Mouse (Mus musculus) brain, embryonic 18.5 days (tissue): ENCODE results near the gene Fem1a.
A peak's percentile ranks its signal among the peaks of the same experiment; 100 is the strongest.
"Not testable (repeated sequence)": the region's sequence is repeated elsewhere in the genome, so short reads cannot be mapped to it uniquely, and the experiment has no call there.

Experiments
- DNase-seq: peaks from one replicate; pipeline ENCODE4 v3.0.0-alpha.2; 2012; ENCODE audit warnings: low read depth, low spot score

Fem1a gene

DNA sequence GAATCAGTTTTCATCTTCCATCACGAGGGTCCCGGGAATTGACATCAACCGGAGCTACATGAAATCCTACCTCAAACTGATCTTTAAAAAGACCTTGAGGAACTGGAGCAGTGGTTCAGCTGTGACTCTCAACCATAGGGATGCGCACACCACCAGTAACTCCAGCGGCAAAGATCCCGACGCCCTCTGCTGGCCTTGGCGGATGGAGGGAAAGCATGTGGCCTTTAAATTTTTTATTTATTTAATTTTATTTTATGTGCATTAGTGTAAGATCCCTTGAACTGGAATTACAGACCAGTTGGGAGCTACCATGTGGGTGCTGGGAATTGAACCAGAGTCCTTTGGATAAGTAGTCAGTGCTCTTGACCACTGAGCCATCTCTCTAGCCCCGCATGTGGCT, 1.2 kb upstream of the Fem1a start:
- DNase-seq, result no peak

DNA sequence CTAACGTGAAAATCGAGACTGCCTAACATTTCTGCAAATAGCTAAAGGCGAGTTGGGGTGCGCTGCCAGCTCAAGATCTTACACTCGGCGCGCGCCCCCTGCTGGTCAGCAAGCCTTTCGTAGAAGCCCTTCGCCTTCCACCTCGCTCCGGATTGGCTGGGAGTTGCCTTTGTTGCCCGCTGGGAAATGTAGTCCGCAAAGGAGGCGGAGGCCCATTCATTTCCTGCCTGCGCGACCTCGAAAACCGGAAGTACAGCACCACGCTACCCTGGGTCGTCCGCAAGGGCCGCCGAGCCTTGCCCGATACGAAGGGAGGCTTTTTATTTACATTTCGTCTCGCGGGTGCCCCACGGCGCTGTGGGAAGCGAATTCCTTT, 759 bp upstream of the Fem1a start:
- DNase-seq, result peak; percentile 98

DNA sequence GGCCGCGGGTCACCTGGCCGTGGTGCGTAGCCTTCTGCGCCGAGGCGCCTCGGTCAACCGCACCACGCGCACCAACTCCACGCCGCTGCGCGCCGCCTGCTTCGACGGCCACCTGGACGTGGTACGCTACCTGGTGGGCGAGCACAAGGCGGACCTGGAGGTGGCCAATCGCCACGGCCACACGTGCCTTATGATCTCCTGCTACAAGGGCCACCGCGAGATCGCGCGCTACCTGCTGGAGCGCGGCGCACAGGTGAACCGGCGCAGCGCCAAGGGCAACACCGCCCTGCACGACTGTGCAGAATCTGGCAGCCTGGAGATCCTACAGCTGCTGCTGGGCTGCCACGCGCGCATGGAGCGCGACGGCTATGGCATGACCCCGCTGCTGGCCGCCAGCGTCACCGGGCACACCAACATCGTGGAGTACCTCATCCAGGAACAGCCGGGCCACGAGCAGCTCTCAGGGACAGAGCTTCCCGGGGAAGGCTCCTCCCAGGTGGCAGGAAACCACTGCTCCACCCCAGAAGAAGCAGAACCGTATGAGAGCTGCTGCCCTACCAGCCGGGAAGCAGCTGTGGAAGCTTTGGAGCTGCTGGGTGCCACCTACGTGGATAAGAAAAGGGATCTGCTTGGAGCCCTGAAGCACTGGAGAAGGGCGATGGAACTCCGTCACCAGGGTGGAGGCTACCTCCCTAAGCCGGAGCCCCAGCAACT, 728 bp downstream of the Fem1a start:
- no peak for DNase-seq

DNA sequence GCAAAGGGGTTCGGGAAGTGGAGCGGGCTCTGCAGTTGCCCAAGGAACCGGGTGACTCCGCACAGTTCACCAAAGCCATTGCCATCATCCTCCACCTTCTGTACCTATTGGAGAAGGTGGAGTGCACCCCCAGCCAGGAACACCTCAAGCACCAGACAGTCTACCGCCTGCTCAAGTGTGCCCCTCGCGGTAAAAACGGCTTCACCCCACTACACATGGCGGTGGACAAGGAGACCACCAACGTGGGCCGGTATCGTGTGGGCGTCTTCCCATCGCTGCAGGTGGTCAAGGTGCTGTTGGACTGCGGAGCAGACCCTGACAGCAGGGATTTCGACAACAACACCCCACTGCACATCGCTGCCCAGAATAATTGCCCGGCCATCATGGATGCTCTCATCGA, 1.7 kb downstream of the Fem1a start:
- not testable (repeated sequence) for DNase-seq

DNA sequence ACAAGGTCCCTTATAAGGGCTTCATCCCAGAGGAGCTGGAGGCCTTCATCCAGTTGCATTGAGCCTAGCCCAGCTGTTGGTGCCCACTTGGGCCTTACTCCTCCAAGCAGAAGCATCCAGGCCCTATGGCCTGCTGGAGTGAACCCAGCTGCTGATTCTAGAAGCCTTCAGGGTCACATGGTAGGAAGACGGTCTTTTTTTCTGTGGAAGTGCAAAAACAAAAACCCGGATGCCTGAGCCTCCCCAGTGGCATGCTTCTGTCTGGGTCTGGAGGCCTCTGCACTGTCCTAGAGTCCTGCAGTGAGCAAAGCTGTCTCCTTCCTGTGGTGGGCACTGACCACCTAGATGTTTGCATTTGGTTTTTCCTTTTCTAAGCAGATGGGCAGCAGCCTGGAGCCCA, 2.2 kb downstream of the Fem1a start:
- not testable (repeated sequence) for DNase-seq

DNA sequence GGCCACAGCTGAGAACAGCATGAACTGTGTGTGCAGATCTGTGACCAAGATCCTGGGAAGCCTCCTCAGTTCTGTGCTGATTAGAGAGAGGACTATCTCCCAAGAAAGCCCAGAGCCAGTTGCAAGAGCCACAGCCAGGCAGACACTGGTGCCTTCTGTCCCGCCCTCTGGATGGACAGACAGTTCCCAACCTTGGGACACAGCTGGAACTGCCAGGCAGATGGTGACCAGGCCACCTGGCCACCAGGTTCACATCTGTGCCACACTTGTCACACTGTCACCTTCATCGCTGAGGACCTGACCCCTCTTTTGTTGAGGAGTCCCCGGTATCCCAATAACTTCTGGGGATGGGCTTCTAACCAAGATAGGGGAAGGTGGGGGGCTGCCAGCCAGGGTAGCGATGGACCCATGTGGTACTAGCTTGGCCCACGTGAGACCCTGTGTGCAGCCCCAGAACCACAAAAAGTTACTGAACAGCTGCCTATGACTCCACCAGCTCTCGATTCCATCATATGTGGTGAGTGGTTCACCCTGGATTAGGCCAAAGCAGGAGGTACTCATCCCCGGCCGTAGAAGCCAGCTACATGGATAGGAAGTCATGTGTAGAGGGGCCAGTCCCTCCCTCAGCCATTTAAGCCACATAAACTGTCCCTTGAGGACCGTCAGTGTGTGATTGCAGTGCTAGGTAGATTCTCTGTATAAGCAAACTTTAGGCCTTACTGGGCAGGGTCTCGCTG, 2.9 kb downstream of the Fem1a start:
- no peak for DNase-seq

DNA sequence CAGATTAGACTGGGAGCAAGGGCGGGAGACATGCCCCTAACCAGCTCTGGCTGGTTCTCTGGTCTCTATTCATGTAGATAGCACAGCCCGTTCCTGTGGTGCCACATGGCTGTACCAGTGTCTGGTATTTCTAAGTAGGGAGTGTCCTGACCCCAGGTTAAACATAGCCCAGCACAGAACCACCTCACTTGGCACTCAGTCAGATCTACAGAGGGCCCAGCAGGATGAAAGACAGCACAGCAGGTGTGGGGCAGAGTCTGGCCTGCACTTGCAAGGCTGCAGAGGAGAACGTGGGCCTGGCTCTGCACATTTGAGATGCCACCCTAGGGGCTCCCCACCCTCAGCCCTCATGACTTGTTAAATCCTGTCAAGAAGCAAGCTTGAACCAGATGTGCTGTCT, 4.6 kb downstream of the Fem1a start:
- DNase-seq, result no peak

DNA sequence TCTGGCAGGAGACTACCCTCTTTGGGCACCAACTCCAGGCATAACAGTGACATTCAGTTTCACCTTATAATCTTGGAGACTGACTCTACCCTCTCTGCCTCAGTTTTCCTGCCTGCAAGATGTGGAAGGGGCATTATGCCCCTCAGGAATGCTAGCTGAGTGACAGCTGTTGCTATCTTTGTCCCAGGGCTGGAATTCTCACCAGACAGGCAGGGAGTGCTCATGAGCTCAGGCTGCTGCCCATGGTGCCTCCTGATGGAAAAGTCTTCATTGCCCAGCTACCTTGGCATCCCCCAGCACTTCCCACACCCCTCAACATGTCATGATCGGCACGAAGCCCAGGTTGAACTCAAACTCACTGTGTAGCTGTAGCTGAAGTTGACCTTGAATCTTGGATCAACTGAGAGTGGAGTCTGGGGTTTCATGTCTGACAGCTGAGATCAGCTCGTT, 6.1 kb downstream of the Fem1a start:
- no peak for DNase-seq

DNA sequence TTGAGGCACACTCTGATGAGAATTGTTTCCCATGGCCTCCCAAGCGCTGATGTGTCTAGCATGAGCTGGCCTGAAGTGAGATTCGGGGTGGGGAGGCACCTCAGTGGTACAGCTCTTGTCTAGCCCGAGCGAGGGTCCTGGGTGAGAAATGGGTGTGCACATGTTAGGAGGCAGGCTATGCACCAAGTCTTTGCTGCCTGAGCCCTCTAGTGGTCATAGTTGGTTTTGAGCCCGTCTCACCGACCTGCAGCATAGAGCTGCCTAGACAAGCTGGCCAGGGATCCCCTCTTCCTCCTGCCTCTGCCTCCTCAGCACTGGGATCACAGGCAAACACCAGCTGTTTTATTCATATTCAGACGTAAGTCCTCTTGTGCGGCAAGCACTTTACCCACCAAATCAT, 7.4 kb downstream of the Fem1a start:
- no peak for DNase-seq

DNA sequence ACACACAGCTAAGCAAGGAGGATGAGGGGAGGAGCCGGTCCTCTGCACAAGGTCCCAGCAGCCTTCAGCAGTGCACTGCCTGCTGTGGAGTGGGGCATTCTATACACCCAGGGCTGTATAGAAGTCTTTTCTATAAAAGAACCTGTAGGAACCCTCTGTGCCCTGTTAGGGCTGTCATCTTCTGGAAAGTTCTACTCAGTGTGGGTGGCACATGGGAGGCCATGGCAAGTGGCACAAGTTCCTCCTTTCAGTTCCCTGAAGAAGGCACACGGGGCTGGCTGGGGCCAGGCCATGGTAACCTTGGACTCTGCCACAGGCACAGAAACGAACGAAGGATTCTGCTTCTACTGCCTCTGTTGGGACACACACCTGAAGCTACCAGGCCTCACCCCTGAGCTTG, 8.4 kb downstream of the Fem1a start:
- DNase-seq, result no peak

DNA sequence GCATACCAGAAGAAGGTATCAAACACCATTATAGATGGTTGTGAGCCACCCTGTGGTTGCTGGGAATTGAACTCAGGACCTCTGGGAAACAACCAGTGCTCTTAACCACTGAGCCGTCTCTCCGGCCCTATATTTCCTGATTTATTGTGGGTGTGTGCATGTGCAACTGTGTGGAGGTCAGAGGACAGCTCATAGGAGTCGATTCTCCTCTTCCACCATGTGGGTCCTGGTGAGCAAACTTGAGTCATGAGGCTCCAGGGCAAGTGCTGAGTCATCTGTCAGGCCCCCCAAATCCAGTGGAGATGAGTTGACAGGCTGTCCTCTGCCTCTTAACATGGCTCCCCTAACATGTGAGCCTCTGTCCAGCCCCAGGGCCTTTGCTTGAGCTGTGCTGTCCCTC, 9.3 kb downstream of the Fem1a start:
- no peak for DNase-seq

DNA sequence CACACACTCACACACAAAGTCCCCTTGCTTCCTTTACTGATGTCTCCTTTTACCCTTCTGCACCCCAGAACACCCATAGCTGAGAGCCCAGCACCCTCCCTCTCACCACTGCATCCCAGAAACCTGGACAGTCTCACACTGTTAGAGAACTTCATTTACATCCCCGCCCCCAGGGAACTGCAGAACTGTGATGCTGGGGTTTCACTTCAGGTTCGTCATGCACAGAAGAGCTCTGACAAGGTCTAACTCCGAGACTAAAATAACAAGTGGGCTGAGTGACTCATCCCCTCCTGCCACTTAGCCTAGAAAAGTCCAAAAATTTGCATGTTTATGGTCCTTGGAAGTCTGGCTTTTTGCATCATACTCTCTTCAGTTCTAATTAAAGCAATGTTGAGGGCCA, 9.7 kb downstream of the Fem1a start:
- no peak for DNase-seq

DNA sequence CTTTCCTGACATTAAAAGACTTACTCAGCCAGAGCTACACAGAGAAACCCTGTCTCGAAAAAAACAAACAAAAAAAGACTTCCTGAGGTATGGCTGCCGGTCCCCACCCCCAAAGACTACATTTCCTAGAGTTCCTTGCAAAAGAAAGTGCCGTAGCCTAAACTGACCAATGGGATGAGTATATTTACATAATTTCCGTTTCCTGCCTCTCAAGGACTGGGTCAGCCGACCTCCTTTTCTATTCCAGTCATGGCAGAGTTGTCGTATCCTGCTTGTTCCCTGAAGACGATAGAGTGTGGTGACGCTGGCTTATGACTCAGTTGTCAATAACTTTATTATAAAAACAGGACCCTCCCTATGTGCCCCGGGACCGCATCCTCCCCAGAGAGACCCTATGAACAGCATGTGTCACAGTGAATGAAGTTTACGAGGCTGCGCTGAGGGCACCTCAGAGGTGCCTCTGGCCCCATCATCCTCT, 12.6 kb downstream of the Fem1a start:
- peak; percentile 77 for DNase-seq

DNA sequence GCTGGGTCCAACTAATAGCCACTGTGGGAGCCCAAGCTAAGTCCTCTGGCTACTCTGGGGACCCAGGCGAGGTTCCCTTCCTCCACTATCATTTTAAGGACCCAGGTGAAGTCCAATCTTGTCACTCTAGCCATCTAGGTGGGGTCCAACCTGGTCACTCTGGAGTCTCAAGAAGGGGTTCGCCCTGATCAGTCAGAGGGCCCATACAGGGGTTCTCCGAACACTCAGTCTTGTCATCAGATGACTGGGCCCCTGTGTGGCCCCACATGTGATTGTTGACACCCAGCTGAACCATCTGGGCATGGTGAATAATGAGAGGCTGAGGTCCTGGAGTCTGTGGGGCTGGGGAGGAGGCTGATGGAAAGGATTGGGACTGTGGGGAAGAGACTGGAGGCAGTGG, 13.1 kb downstream of the Fem1a start:
- no peak for DNase-seq

DNA sequence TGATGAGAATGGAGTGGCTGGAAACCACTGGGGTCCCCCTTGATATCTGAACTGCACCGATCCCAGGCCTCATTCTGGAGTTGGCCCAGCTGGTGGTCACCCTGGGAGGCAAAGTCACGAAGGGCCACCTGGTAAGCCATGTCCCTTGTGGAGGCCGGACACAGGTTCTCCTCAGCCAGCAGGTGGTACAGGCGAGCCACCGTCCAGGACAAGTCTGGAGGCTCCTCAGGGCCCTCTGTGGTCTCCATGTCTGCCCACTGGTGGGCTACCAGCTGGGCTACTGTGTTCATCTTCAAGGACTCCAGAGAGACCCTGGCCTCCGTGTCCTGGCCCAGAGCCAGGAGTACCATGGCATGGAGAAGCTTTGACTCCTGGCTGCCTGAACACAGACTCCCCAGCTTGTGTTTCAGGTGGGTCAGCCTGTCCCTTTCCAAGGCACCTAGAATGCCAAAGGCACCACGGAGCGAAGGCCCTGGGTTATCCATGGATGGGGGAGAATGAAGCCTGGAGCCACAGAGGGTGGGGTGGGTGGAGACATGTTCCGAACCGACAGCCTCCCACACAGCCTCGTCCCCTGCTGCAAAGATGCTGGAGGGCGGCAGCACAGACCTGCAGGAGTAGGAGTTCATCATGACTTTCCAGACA, 15.1 kb downstream of the Fem1a start:
- no peak for DNase-seq

DNA sequence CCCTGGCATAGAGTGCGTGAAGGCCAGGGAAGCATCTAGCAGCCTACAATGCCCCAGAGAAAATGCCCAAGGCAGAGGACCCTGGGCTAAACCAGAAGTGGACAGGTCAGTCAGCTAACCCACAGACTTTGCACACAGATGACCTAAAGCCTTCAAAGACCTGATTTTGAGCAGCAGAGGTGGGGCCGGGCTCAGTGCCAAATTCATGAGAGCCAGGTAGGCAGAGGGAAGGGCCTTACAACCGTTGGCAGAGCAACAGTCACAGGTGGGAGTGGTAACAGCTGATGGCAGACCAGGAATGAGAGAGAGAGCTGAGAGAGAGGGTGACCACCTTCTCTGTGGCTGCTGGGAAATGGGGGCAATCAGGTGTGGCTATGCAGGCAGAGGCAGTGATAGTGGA, 16.0 kb downstream of the Fem1a start:
- DNase-seq, result no peak

DNA sequence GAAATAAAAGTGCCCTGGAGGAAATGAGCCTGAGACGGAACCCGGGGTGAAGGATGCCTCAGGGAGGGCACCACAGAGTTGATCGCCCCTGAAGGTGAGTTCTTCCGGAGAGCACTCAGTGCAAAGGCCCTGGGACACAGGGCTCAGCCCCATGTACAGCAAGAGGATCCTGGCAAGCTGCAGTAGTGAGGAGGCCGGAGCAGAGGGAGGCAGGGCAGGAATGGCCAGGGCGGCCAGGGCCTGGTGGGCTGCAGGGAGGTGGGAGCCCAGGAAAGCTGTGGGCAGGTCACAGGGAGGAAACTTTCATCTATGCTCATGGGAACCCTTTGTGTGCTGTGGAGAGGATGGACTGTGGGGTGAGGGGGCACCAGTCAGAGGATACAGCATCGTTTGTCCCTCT, 16.9 kb downstream of the Fem1a start:
- DNase-seq, result no peak

DNA sequence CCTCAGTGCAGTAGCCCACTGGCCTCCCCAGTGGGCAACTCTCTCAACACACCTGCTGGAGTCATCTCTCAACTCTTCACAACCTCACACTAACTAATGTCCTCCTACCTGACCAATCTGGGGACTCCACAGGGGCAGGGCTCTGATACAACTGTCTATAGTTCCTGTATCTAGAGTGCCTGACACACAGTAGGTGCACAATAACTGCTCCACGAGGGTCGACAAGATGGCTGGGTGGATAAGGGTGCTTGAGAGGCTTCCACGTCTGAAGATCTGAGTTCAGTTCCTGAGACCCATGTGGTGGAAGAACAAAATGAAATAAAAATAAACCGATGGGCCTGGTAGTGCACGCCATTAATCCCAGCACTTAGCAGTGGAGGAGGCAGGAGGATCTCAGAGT, 17.4 kb downstream of the Fem1a start:
- DNase-seq, result no peak

DNA sequence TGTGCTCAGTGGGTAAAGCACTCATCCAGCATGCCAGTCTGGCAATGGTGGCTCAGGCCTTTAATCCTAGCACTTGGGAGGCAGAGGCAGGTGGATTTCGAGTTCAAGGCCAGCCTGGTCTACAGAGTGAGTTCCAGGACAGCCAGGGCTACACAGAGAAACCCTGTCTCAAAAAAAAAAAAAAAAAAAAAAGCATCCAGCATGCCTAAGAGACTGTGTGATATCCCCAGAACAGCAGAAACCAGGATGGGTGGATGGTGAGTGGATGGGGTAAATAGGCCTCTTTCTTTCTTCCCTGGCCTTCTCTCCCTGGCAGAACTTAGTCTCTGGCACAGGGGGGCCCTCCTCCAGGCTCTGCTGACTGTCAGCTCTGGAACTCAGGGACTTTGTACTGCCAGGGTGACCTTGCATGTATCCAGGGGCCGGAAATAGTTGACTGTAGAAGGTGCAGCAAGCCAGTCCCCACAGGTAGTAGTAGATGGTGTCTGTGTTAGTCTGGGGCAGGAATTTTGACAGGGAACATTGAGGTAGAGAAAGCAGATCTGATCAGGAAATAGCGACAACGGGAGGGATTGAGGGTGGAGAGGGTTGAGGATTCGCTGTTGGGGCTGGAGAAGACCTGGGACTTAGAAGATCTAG, 19.4 kb downstream of the Fem1a start:
- no peak for DNase-seq

DNA sequence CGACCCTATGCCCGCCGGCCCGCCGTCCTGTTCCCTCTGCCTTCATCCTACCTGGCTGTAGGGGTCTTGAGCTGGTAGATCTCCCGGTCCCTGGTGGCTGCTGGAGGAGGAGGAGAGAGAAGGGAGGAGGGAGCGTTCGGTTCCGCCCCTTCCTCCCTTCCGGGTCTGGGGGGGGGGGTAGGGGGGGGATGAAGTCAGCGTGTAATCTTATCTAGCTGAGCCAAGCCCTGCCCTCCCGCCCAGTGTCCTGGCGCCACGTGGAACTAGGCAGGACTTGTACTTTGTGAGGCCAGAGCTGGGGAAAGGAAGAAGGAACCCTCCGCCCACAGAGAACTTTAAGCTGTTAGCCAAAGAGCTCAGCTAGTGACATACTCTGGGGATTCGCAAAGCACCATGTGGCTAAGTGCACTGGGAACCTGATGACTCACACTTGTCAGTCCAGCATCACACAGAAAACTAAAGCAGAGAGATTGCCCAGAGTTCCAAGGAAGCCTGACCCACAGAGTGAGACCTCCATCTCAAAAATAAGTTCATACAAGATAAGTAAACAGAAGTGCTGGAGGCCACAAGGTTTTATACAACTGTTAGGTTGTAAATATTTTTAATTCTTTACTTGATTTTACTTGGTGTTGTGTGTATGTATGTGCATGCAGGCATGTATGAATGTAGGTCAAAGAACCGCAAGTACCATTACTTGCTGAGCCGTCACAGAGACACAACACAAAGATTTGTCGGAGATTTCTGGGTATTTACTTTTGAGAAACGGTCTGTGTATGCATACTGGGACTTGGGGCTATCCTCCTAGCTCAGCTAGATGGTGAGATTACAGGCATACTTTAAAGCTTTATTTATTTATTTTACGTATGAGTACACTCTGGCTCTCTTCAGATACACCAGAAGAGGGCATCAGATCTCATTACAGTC, 20.3 kb downstream of the Fem1a start, which contains the start of gene Ticam1:
TSS of gene Ticam1 (minus strand) at position 144 of the 924 bp plus-strand sequence.
- DNase-seq, result peak; percentile 60

DNA sequence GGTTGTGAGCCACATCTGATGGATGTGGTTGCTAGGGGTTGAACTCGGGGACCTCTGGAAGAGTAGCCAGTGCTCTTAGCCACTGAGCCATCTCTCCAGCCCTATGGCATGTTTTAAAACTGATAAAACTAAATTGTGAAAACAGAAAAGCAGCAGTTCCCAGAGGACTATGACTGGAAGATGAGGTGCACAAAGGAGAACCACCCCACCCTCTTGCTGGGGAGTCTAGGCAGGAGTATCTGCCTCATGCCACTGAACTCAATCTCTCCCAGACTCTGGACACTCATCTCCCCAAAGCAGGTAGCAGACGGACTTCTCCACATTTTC, 20.9 kb downstream of the Fem1a start:
- DNase-seq, result no peak
